Mouse (Mus musculus) left cerebral cortex, postnatal 25 days (tissue): ENCODE measurements at regions not wholly inside any gene's neighbourhood (a gene's known extent, or its start where the extent isn't known, plus 50 kb on each side); places are given as distances from the start of the nearest gene placed in this dataset.

ENCODE experiments used
- DNase-seq, 2 experiments: peaks; one replicate each; pipeline ENCODE4 v3.0.0; 2022; ENCODE audit warnings: low spot score in 2 of 2, mixed read lengths in 1 of 2
- intact Hi-C: fragments of 180-260 bp; cut with DNase I; formaldehyde crosslinking; loops from one replicate; pipeline ENCODE4 v1.15.1; 2025

DNA sequence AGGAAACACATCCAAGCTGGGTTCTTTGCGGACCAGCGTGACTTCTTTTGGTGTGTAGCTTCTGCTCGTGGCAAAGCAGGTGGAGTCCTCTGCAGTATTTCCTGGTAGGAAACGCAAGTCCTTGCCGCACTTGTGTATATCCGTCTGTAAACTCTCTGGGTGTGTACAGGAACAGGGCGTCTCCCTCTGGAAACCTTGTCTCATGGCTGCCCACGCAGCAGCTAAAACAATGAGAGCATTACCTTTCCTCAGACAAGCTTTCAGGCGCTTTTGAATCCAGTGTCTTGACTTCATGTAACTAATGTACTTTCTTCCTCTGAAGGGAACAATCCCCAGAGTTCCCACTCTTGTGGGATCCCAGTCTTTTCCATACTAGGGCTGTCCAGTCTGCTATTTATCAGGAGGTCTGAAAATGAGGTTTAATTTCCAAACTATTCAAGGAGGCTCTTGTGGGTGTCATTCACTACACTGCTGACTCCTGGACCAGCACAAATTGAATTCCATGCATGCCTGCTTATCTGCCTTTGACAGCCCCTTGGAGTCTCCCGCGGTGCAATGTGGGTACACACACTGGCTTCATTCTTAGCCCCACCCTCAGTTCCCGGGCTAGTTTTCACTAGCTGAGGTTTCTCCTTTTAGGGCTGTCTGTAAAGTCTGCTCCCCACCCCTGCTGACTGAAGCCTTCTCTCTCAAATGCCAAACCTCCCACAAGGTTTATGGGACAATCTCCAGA is 161.6 kb upstream of the Anxa10 start:
- intact Hi-C loops = no loop called here
- peak in 1 of 2 experiments; percentile 1 for DNase-seq

DNA sequence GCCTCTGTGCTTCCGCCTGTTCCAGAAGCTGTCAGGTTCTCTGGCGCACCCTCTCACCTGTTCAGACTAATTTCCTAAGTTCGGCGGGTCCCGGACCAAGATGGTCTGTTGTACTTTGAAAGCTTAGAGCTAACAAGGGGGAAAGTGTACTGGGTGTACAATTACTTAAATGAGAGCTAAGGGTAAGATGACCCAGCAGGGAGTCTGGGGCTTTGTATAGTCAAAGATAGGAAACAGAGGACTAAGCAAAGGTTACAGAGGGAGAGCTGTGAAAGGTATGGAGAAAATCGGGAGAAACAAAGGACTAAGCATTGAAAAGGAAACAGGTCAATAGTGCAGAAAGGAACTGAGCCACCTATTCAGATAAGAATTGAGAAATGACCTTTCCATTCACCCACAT is 127.6 kb upstream of the Anxa10 start:
- DNase-seq = no peak
- intact Hi-C loops = no loop called here
